ENCODE assay signal across 9 mouse cellular contexts in the genomic region with DNA sequence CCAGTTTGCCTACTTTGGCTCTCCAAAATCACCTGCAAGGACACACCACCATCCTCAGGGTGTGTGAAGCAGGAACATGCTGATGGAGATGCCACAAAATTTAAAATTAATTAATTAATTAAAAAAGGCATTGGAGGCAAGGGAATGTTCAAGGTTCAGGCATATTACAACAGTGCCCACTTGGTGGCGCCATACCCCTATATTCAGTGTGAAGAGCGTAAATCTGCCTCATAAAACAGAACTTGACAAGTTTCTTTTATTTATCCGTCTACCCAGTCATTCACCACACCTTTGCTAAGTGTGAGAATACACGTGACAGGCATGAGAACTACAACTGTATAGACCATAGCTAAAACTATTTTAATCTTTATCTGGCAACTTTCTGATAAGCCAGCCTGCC.
A peak's percentile ranks its signal among the peaks of the same experiment; 100 is the strongest.
DNase-seq lines count a peak whose midpoint lies in the region; ATAC-seq lines count a peak whose summit lies in the region.
"Had no signal": no experiment of that assay in that cellular context is flagged by ENCODE, and none has a peak within 500 bp of the region (broad histone marks: within the 10 kb centered on the region; RNA-seq: fewer than 3 reads in every experiment).

No protein-coding gene starts in this region.

- H3K9me3 ChIP-seq in midbrain, embryonic 10.5 days (replicated peaks), result no peaks in the 10 kb centered on the region
- no peaks in the 10 kb centered on the region for H3K9me3 ChIP-seq in midbrain, embryonic 13.5 days
- H3K9me3 ChIP-seq: neural tube, embryonic 13.5 days had no signal

- no peak overlapping the region for H3K27ac ChIP-seq in midbrain, embryonic 10.5 days (replicated peaks)
- H3K27ac ChIP-seq in midbrain, embryonic 13.5 days, result no peak overlapping the region
- H3K27ac ChIP-seq: neural tube, embryonic 13.5 days had no signal

- no peaks in the 10 kb centered on the region for H3K36me3 ChIP-seq in midbrain, embryonic 10.5 days
- H3K36me3 ChIP-seq in midbrain, embryonic 13.5 days, result no peaks in the 10 kb centered on the region
- H3K36me3 ChIP-seq: neural tube, embryonic 13.5 days had no signal

- H3K9ac ChIP-seq in midbrain, embryonic 13.5 days (replicated peaks), result no peak overlapping the region
- H3K9ac ChIP-seq: neural tube, embryonic 13.5 days had no signal

- no peaks in the 10 kb centered on the region for H3K27me3 ChIP-seq in midbrain, embryonic 10.5 days (ENCODE audit: low read depth, poor library complexity, severe bottlenecking)
- no peaks in the 10 kb centered on the region for H3K27me3 ChIP-seq in midbrain, embryonic 13.5 days
- H3K27me3 ChIP-seq: neural tube, embryonic 13.5 days had no signal

- H3K4me1 ChIP-seq in midbrain, embryonic 10.5 days, result no peaks in the 10 kb centered on the region
- no peaks in the 10 kb centered on the region for H3K4me1 ChIP-seq in midbrain, embryonic 13.5 days (replicated peaks)
- H3K4me1 ChIP-seq: neural tube, embryonic 13.5 days had no signal

- 39% methylated on average over 4 of the region's 4 CpGs for WGBS in midbrain, embryonic 10.5 days
- 31% methylated on average over 4 of the region's 4 CpGs for WGBS in midbrain, embryonic 13.5 days

- no peak overlapping the region for H3K4me2 ChIP-seq in midbrain, embryonic 13.5 days (replicated peaks)
- H3K4me2 ChIP-seq: neural tube, embryonic 13.5 days had no signal

- DNase-seq in midbrain, embryonic 10.5 days (ENCODE audit: low spot score), result peak; percentile 28
- DNase-seq in R1 (ENCODE audit: low read depth, low spot score), result peak; percentile 51
- DNase-seq in cerebellum, postnatal 14 days, result peak; percentile 79 to 85
- DNase-seq in heart, postnatal 4 days, result peak; percentile 63
- peak; percentile 66 for DNase-seq in left cerebral cortex, postnatal 4 days
- peak; percentile 35 for DNase-seq in right cerebral cortex, adult 18-20 months
- no peak for DNase-seq in spleen, adult 12 weeks (ENCODE audit: low spot score)

- H3K4me3 ChIP-seq in midbrain, embryonic 10.5 days, result no peak overlapping the region
- H3K4me3 ChIP-seq in midbrain, embryonic 13.5 days (replicated peaks), result no peak overlapping the region
- H3K4me3 ChIP-seq: neural tube, embryonic 13.5 days had no signal

- ATAC-seq in midbrain, embryonic 13.5 days, result no peak

- intact Hi-C loops in left cerebral cortex, postnatal 4 days (cut with DNase I), result loop anchor here (10.0 kb wide), 1 partner anchor 196 kb away; no protein-coding TSS in a partner anchor
